Mouse (Mus musculus) lung, adult 2 months (tissue): ENCODE measurements around the gene Sptlc3. TPM values are rescaled to one million over a fixed set of nuclear protein-coding genes. Genes with fewer than 3 reads are reported as not detected.
A peak's percentile ranks its signal among the peaks of the same experiment; 100 is the strongest.

Experiments
- DNase-seq: peaks from one replicate; pipeline ENCODE4 v3.0.0; 2022
- H3K4me1 ChIP-seq: fragments of 200-500 bp; 2 replicates; pipeline ENCODE4 v1.6.1; 2011; ENCODE audit warnings: low read length; ENCODE audit not compliant: control insufficient read depth, insufficient read depth
- H3K4me3 ChIP-seq: fragments of 200-500 bp; replicated peaks from 2 replicates; pipeline ENCODE3; 2011; ENCODE audit warnings: low read depth, mild to moderate bottlenecking, control low read depth, low read length; ENCODE audit errors: extremely low read depth
- CTCF ChIP-seq: fragments of 200-500 bp; IDR thresholded peaks from 2 replicates; pipeline ENCODE4 v1.5.1; 2011; ENCODE audit warnings: mild to moderate bottlenecking, low read length, control low read depth; ENCODE audit not compliant: insufficient read depth
- POLR2A ChIP-seq: fragments of 200-500 bp; IDR thresholded peaks from 2 replicates; pipeline ENCODE4 v1.6.1; 2011; ENCODE audit warnings: low read depth, mild to moderate bottlenecking, control low read depth, low read length, borderline replicate concordance; ENCODE audit errors: extremely low read depth
- WGBS: fragments of 180-500 bp; shearing (Covaris S2); methylation state at CpG from one replicate; pipeline ENCODE4 v1.1.7; 2018; 5-methylcytosine and 5-hydroxymethylcytosine counted together
- polyA plus RNA-seq: library from polyadenylated mRNA; depleted of rRNA; stranded (reverse); fragments of >200 nt; gene quantifications from 2 replicates; pipeline ENCODE4 v1.2.3, GENCODE M21; 2012; rRNA removed

Gene Sptlc3
- polyA plus RNA-seq, 1 experiment = 1.4 TPM

GRCm38 (mm10) chr2:139678275-139679140 lies 184.8 kb downstream of the Sptlc3 start:
- Histone ChIP-seq H3K4me3 (peak overlapping the region; percentile 50), H3K4me1 (peaks cover 3% of the 10 kb centered on the region; the same call in 1 of the 2 replicates)
- peak; percentile 42; the same call in 1 of the 2 replicates for TF ChIP-seq POLR2A
- no peak for TF ChIP-seq CTCF
- DNase-seq = peak; percentile 42
- WGBS = 1% methylated on average over 79 of the region's 84 CpGs

GRCm38 (mm10) chr2:139682540-139682939 lies 188.8 kb downstream of the Sptlc3 start:
- TF ChIP-seq CTCF (no peak), POLR2A (no peak)
- Histone ChIP-seq H3K4me3 (no peak overlapping the region), H3K4me1 (peaks cover 3% of the 10 kb centered on the region; the same call in 1 of the 2 replicates)
- WGBS = 58% methylated on average over 3 of the region's 3 CpGs
- DNase-seq = no peak

Other genes with a start within 250 kb of the Sptlc3 start
- 40.4 and 57.4 TPM in 2 replicates for gene Ism1, start 184.3 kb downstream of the Sptlc3 start, polyA plus RNA-seq